Mouse (Mus musculus) ES-E14 (cell line): ENCODE results near the gene C1qtnf4.

Source experiments
- CHD2 ChIP-seq: IDR thresholded peaks from 2 replicates; pipeline ENCODE4 v1.6.1; 2014; ENCODE audit warnings: mild to moderate bottlenecking, low read depth, low read length, inconsistent platforms
- HCFC1 ChIP-seq: IDR thresholded peaks from 2 replicates; pipeline ENCODE4 v1.6.1; 2012; ENCODE audit warnings: low read length, inconsistent platforms, borderline replicate concordance; ENCODE audit not compliant: insufficient read depth
- ZC3H11A ChIP-seq: IDR thresholded peaks from 2 replicates; pipeline ENCODE4 v1.6.1; 2012; ENCODE audit warnings: low read depth, mild to moderate bottlenecking, inconsistent platforms, low read length, borderline replicate concordance
- ZNF384 ChIP-seq: IDR thresholded peaks from 2 replicates; pipeline ENCODE4 v1.6.1; 2012; ENCODE audit warnings: low read depth, low read length, inconsistent platforms

- TF ChIP-seq HCFC1: no peak
- no peak for TF ChIP-seq CHD2
- TF ChIP-seq ZC3H11A: no peak
- TF ChIP-seq ZNF384: no peak
Measured at GRCm38 (mm10) chr2:90913671-90914070, 28.0 kb downstream of the C1qtnf4 start.
